Mouse (Mus musculus): ENCODE results near the gene Fmnl2.

DNA sequence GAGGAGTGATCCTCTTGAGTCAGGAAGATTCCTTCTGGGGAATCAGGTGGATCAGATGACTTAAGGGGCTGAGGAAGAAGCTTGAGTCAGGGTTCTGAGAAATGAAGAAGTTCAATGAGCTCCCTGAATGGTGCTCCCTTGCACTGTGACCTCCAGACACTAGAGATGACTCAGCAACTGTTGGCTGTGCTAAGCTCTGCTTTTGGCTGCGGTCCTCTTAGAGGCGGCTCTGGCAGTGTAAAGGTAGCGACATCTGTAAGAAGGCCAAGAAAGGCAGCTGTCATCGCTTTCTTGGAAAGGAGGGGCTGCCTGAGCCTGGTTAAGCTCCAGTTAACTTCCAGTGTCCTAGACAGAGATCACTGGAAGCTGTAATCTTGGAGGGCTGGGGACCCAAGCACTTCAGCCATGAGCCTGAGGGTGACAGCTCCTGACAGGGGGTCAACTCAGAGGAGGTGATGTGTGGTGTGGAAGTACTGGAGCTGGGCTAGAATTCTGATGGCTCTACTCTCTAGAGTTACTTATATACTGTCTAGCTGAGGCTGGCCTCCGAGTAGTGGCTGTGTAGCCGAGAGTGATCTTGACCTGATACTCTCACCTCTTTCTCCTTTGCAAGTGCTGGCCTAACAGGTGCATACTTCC is 37.4 kb downstream of the Fmnl2 start:
- TF ChIP-seq CTCF (IDR thresholded peaks at IDR 0.05; ENCODE audit: insufficient read depth, low read depth, low read length): no peak
- TF ChIP-seq POLR2A (IDR thresholded peaks at IDR 0.05; ENCODE audit: insufficient read depth, low read depth, low read length): no peak
